Mouse (Mus musculus) intestine, embryonic 14.5 days (tissue): Measurements from ENCODE around the gene Agmo. TPM values are rescaled to one million over a fixed set of nuclear protein-coding genes. Genes with fewer than 3 reads are reported as not detected.

Source experiments
- ATAC-seq: fragments of 200-750 bp; cut with Nextera tagmentation; replicated peaks from 2 replicates; pipeline ENCODE4 v1.8.0; 2017; ENCODE audit warnings: low read depth, moderate number of reproducible peaks, moderate TSS enrichment, moderate library complexity; ENCODE audit not compliant: low FRiP score, low TSS enrichment
- DNase-seq: peaks from one replicate; pipeline ENCODE4 v3.0.0-alpha.2; 2018; ENCODE audit warnings: low spot score
- H3K27ac ChIP-seq: fragments of 300-500 bp; sonication (generic); 2 replicates; pipeline ENCODE4 v1.5.1; 2014; ENCODE audit warnings: low read depth, mild to moderate bottlenecking, control low read depth
- H3K27me3 ChIP-seq: fragments of 300-500 bp; sonication (generic); replicated peaks from 2 replicates; pipeline ENCODE4 v1.6.1; 2014; ENCODE audit warnings: low read length, control low read depth; ENCODE audit not compliant: control insufficient read depth, insufficient read depth
- H3K36me3 ChIP-seq: fragments of 300-500 bp; sonication (generic); 2 replicates; pipeline ENCODE4 v1.6.1; 2014; ENCODE audit warnings: low read length, control low read depth; ENCODE audit not compliant: control insufficient read depth, insufficient read depth
- H3K4me1 ChIP-seq: fragments of 300-500 bp; sonication (generic); replicated peaks from 2 replicates; pipeline ENCODE4 v1.6.1; 2014; ENCODE audit warnings: low read length, control low read depth, mixed read lengths; ENCODE audit not compliant: control insufficient read depth, insufficient read depth
- H3K4me2 ChIP-seq: fragments of 300-500 bp; sonication (generic); 2 replicates; pipeline ENCODE4 v1.6.1; 2014; ENCODE audit warnings: low read length
- H3K4me3 ChIP-seq: fragments of 300-500 bp; sonication (generic); 2 replicates; pipeline ENCODE4 v1.5.1; 2014; ENCODE audit warnings: low read depth, low read length, control low read depth, mixed read lengths
- H3K9ac ChIP-seq: fragments of 300-500 bp; sonication (generic); 2 replicates; pipeline ENCODE4 v1.6.1; 2014; ENCODE audit warnings: mild to moderate bottlenecking, low read length
- H3K9me3 ChIP-seq: fragments of 300-500 bp; sonication (generic); 2 replicates; pipeline ENCODE4 v1.6.1; 2016; ENCODE audit warnings: low read length, control low read depth; ENCODE audit not compliant: control insufficient read depth
- WGBS: fragments of 180-500 bp; shearing (Covaris S2); extraction: QIAGEN DNeasy Blood & Tissue Kit; methylation state at CpG from one replicate; pipeline ENCODE4 v1.1.7; 2014; 5-methylcytosine and 5-hydroxymethylcytosine counted together
- polyA plus RNA-seq: library from polyadenylated mRNA; unstranded; fragments of >200 nt; fragmentation: Nextera tagmentation; extraction: Ambion mirVana; gene quantifications from 2 replicates; pipeline ENCODE4 v1.2.1, GENCODE M21; 2014

The Agmo gene
- polyA plus RNA-seq, 1 experiment from 2014 or later = 0.72 TPM

DNA sequence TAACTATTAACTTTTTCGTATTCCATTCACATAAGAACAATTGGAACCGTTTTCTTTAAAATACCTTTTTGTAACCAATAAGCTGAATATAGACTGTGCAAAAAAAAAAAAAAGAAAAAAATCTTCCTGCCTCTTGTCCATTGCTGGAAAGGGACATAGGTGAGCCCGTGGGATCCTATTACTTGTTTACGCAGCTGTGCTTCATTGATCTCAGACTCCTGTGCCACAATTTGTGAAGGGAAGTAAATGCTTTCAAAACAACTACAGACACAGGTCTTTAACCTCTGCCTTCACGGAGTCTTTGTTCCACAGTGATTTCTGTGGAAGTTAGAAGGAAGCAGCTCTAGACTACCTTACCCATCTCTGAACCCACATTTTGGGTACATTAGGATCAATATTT is 104.3 kb downstream of the Agmo start:
- H3K4me1 ChIP-seq = no peaks in the 10 kb centered on the region
- no peaks in the 10 kb centered on the region for H3K27me3 ChIP-seq
- DNase-seq = no peak
- ATAC-seq = no peak
- WGBS = 58% methylated on average over 5 of the region's 5 CpGs
- H3K27ac ChIP-seq = no peak overlapping the region
- no peaks in the 10 kb centered on the region for H3K36me3 ChIP-seq
- no peak overlapping the region for H3K9ac ChIP-seq
- H3K9me3 ChIP-seq = no peaks in the 10 kb centered on the region
- H3K4me2 ChIP-seq = no peak overlapping the region
- H3K4me3 ChIP-seq = no peak overlapping the region

- no peak for DNase-seq
- Histone ChIP-seq H3K9me3 (no peaks in the 10 kb centered on the region), H3K27ac (no peak overlapping the region), H3K4me3 (no peak overlapping the region), H3K4me2 (no peak overlapping the region), H3K27me3 (no peaks in the 10 kb centered on the region), H3K36me3 (no peaks in the 10 kb centered on the region), H3K9ac (no peak overlapping the region), H3K4me1 (no peaks in the 10 kb centered on the region)
- 75% methylated on average over 3 of the region's 3 CpGs for WGBS
- no peak for ATAC-seq
Measured at GRCm38 (mm10) chr12:37392316-37392715, 150.9 kb downstream of the Agmo start.

DNA sequence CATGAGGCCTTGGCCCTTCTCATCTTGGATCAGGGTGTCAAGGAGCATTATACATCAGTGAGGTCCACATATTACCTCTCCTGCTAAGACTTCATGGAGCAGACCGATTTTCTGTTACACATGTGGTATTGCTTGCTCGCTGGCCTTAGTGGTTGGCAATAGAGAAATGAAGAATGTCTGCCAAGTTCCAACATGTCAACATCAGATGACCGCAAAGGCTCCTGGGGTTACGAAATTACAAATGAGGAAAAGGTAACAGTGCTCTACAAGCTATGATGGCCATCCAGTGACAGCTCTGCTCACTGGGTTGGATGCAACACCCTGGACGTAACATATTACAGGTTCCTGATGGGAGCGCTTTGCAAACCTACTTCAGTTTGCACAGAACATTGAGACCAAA is 161.1 kb downstream of the Agmo start:
- Histone ChIP-seq H3K4me3 (no peak overlapping the region), H3K27me3 (no peaks in the 10 kb centered on the region), H3K27ac (no peak overlapping the region), H3K36me3 (no peaks in the 10 kb centered on the region), H3K4me2 (no peak overlapping the region), H3K9me3 (no peaks in the 10 kb centered on the region), H3K9ac (no peak overlapping the region), H3K4me1 (no peaks in the 10 kb centered on the region)
- no peak for DNase-seq
- ATAC-seq = no peak
- WGBS = 94% methylated on average over 6 of the region's 6 CpGs

- no peaks in the 10 kb centered on the region for H3K9me3 ChIP-seq
- H3K4me2 ChIP-seq = no peak overlapping the region
- H3K27me3 ChIP-seq = no peaks in the 10 kb centered on the region
- WGBS = 63% methylated on average over 5 of the region's 5 CpGs
- H3K9ac ChIP-seq = no peak overlapping the region
- ATAC-seq (no peak), DNase-seq (no peak)
- H3K4me3 ChIP-seq = no peak overlapping the region
- no peak overlapping the region for H3K27ac ChIP-seq
- H3K36me3 ChIP-seq = no peaks in the 10 kb centered on the region
- H3K4me1 ChIP-seq = no peaks in the 10 kb centered on the region
Measured at GRCm38 (mm10) chr12:37426350-37426749, 184.9 kb downstream of the Agmo start.

- Histone ChIP-seq H3K36me3 (no peaks in the 10 kb centered on the region), H3K4me1 (no peaks in the 10 kb centered on the region), H3K27me3 (no peaks in the 10 kb centered on the region), H3K4me2 (no peak overlapping the region), H3K27ac (no peak overlapping the region), H3K9ac (no peak overlapping the region), H3K4me3 (no peak overlapping the region), H3K9me3 (no peaks in the 10 kb centered on the region)
- WGBS = 86% methylated on average over 5 of the region's 5 CpGs
- DNase-seq (no peak), ATAC-seq (no peak)
Measured at GRCm38 (mm10) chr12:37426750-37427149, 185.3 kb downstream of the Agmo start.

- 50% methylated on average over 1 of the region's 1 CpGs for WGBS
- Histone ChIP-seq H3K36me3 (no peaks in the 10 kb centered on the region), H3K27me3 (no peaks in the 10 kb centered on the region), H3K27ac (no peak overlapping the region), H3K9ac (no peak overlapping the region), H3K4me2 (no peak overlapping the region), H3K9me3 (no peaks in the 10 kb centered on the region), H3K4me1 (no peaks in the 10 kb centered on the region), H3K4me3 (no peak overlapping the region)
- no peak for DNase-seq
- no peak for ATAC-seq
Measured at GRCm38 (mm10) chr12:37434466-37434865, 193.0 kb downstream of the Agmo start.

GRCm38 (mm10) chr12:37442486-37443013 is 201.1 kb downstream of the Agmo start:
- ATAC-seq = no peak

DNA sequence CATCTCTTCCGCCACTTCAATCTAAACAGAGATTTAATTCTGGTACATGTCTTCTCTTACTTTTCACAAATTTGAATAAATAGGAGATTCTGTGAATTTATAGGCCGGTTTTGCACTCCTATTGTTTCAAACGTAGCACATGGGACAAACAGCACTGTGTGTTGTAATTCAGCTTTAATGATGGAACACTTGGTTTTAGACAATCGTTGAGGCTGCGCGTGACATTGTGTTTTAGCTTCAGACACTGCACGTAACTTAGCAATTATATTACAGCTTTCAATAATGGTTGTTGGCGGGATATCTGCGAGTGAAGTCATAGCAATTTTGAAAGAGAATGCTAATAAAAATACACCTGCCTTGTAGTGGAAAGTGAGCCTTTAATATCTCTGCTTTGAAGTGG is 203.8 kb downstream of the Agmo start:
- no peak overlapping the region for H3K4me2 ChIP-seq
- no peak overlapping the region for H3K4me3 ChIP-seq
- H3K36me3 ChIP-seq = no peaks in the 10 kb centered on the region
- WGBS = 83% methylated on average over 9 of the region's 9 CpGs
- DNase-seq = no peak
- no peaks in the 10 kb centered on the region for H3K9me3 ChIP-seq
- no peaks in the 10 kb centered on the region for H3K4me1 ChIP-seq
- ATAC-seq = no peak
- H3K27ac ChIP-seq = no peak overlapping the region
- no peaks in the 10 kb centered on the region for H3K27me3 ChIP-seq
- no peak overlapping the region for H3K9ac ChIP-seq

More at GRCm38 (mm10) chr12:37442486-37443013, 201.1 kb downstream of the Agmo start:
- Histone ChIP-seq H3K4me3 (no peak overlapping the region), H3K9ac (no peak overlapping the region), H3K4me2 (no peak overlapping the region), H3K36me3 (no peaks in the 10 kb centered on the region), H3K27ac (no peak overlapping the region), H3K9me3 (no peaks in the 10 kb centered on the region), H3K4me1 (no peaks in the 10 kb centered on the region), H3K27me3 (no peaks in the 10 kb centered on the region)
- 88% methylated on average over 3 of the region's 3 CpGs for WGBS
- no peak for DNase-seq

GRCm38 (mm10) chr12:37449597-37449996 is 208.2 kb downstream of the Agmo start:
- H3K4me1 ChIP-seq = no peaks in the 10 kb centered on the region
- no peak for ATAC-seq
- no peak overlapping the region for H3K9ac ChIP-seq
- WGBS = 51% methylated on average over 2 of the region's 2 CpGs
- no peak overlapping the region for H3K4me2 ChIP-seq
- no peak for DNase-seq
- H3K4me3 ChIP-seq = no peak overlapping the region
- H3K27ac ChIP-seq = no peak overlapping the region
- no peaks in the 10 kb centered on the region for H3K36me3 ChIP-seq
- no peaks in the 10 kb centered on the region for H3K27me3 ChIP-seq
- no peaks in the 10 kb centered on the region for H3K9me3 ChIP-seq
